Mouse (Mus musculus): ENCODE data around the gene Hsd17b14.

DNA sequence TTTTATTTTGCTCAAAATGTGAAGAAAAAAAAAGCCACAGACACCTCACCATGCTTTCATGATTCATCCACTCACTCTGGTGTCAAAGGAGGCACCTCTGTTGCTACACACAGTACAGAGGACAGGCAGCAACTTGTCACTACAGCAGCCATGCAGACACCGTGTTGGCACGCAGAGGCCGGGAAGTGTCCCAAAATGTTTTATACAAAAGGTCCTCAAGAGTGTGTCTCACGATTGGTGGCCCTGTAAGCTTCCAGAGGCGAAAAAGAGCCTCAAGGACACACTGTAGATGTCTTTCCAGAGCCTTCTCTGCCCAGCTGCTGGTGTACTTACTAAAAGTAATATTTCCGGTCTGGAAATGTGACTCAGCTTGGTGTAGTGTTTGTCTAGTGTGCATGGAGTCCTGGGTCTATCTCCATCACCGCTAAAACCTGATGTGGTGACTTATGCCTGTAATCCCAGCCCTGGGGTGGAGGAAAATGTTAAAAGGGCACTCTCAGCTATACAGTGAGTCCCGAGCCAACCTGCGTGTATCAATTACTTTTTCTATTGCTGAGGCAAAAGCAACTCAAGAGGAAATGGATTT is 51.1 kb downstream of the Hsd17b14 start:
- no peak for TF ChIP-seq CTCF (IDR thresholded peaks at IDR 0.05; ENCODE audit: low read depth, low read length)
- no peak for TF ChIP-seq POLR2AphosphoS5 (IDR thresholded peaks at IDR 0.05; ENCODE audit: insufficient replicate concordance, low read depth, low read length)
- TF ChIP-seq GATA1 (IDR thresholded peaks at IDR 0.05; ENCODE audit: borderline replicate concordance, low read length): no peak
